Mouse (Mus musculus): Measurements from ENCODE around the gene Rfx3. TPM values are rescaled to one million over a fixed set of nuclear protein-coding genes. Genes with fewer than 3 reads are reported as not detected.

Gene Rfx3
- polyA plus RNA-seq, 1 experiment from 2014 or later: 27.8 TPM

GRCm38 (mm10) chr19:27904209-27904608 lies 106.8 kb downstream of the Rfx3 start:
- H3K4me3 ChIP-seq: no peak overlapping the region
- ATAC-seq (ENCODE audit: low FRiP score): peak; percentile 63
- H3K27me3 ChIP-seq: no peaks in the 10 kb centered on the region
- peaks cover 18% of the 10 kb centered on the region for H3K4me1 ChIP-seq (replicated peaks)
- H3K9ac ChIP-seq: no peak overlapping the region
- no peaks in the 10 kb centered on the region for H3K9me3 ChIP-seq
- whole genome bisulfite sequencing: 18% methylated on average over 4 of the region's 4 CpGs
- H3K36me3 ChIP-seq: peaks cover 4% of the 10 kb centered on the region
- H3K4me2 ChIP-seq: no peak overlapping the region
- H3K27ac ChIP-seq: peak overlapping the region; percentile 70

- peaks cover 18% of the 10 kb centered on the region for H3K4me1 ChIP-seq (replicated peaks)
- no peak for ATAC-seq (ENCODE audit: low FRiP score)
Measured at GRCm38 (mm10) chr19:27902601-27903000, 108.4 kb downstream of the Rfx3 start.

GRCm38 (mm10) chr19:27901693-27902092 lies 109.3 kb downstream of the Rfx3 start:
- Histone ChIP-seq H3K27ac (no peak overlapping the region), H3K9me3 (no peaks in the 10 kb centered on the region), H3K4me3 (no peak overlapping the region), H3K27me3 (no peaks in the 10 kb centered on the region), H3K4me2 (no peak overlapping the region), H3K36me3 (peaks cover 4% of the 10 kb centered on the region), H3K4me1 (replicated peaks) (peaks cover 18% of the 10 kb centered on the region), H3K9ac (no peak overlapping the region)
- ATAC-seq (ENCODE audit: low FRiP score): no peak
- WGBS: 76% methylated on average over 6 of the region's 6 CpGs

More at GRCm38 (mm10) chr19:27902601-27903000, 108.4 kb downstream of the Rfx3 start:
- WGBS: 58% methylated on average over 9 of the region's 9 CpGs
- H3K4me2 ChIP-seq: no peak overlapping the region
- no peak overlapping the region for H3K4me3 ChIP-seq
- peaks cover 4% of the 10 kb centered on the region for H3K36me3 ChIP-seq
- no peaks in the 10 kb centered on the region for H3K27me3 ChIP-seq
- no peaks in the 10 kb centered on the region for H3K9me3 ChIP-seq
- no peak overlapping the region for H3K27ac ChIP-seq
- H3K9ac ChIP-seq: no peak overlapping the region

- Histone ChIP-seq H3K27ac (no peak overlapping the region), H3K36me3 (0 out of 2 replicates have a peak, but pooled peaks cover 3% of the 10 kb centered on the region), H3K9me3 (no peaks in the 10 kb centered on the region), H3K4me1 (replicated peaks) (no peaks in the 10 kb centered on the region), H3K27me3 (no peaks in the 10 kb centered on the region), H3K4me3 (no peak overlapping the region), H3K4me2 (no peak overlapping the region), H3K9ac (no peak overlapping the region)
- 91% methylated on average over 3 of the region's 3 CpGs for WGBS
- no peak for ATAC-seq (ENCODE audit: low FRiP score)
Measured at GRCm38 (mm10) chr19:27884520-27884919, 126.4 kb downstream of the Rfx3 start.

- Histone ChIP-seq H3K9ac (no peak overlapping the region), H3K4me1 (replicated peaks) (no peaks in the 10 kb centered on the region)
Measured at GRCm38 (mm10) chr19:27877429-27877828, 133.5 kb downstream of the Rfx3 start.

GRCm38 (mm10) chr19:27870794-27871193 lies 140.2 kb downstream of the Rfx3 start:
- H3K4me1 ChIP-seq (replicated peaks): 0 out of 2 replicates have a peak, but pooled peaks cover 3% of the 10 kb centered on the region
- H3K27me3 ChIP-seq: no peaks in the 10 kb centered on the region
- WGBS: 94% methylated on average over 3 of the region's 3 CpGs
- H3K9me3 ChIP-seq: no peaks in the 10 kb centered on the region
- no peak overlapping the region for H3K27ac ChIP-seq
- no peaks in the 10 kb centered on the region for H3K36me3 ChIP-seq
- no peak for ATAC-seq (ENCODE audit: low FRiP score)
- no peak overlapping the region for H3K4me2 ChIP-seq
- H3K4me3 ChIP-seq: no peak overlapping the region
- no peak overlapping the region for H3K9ac ChIP-seq

More at GRCm38 (mm10) chr19:27877429-27877828, 133.5 kb downstream of the Rfx3 start:
- no peak for ATAC-seq (ENCODE audit: low FRiP score)
- no peaks in the 10 kb centered on the region for H3K9me3 ChIP-seq
- H3K4me2 ChIP-seq: no peak overlapping the region
- H3K27ac ChIP-seq: no peak overlapping the region
- 86% methylated on average over 2 of the region's 2 CpGs for WGBS
- no peaks in the 10 kb centered on the region for H3K36me3 ChIP-seq
- no peak overlapping the region for H3K4me3 ChIP-seq
- H3K27me3 ChIP-seq: no peaks in the 10 kb centered on the region

- ATAC-seq (ENCODE audit: low FRiP score): no peak
- Histone ChIP-seq H3K27ac (no peak overlapping the region), H3K9ac (no peak overlapping the region), H3K27me3 (no peaks in the 10 kb centered on the region), H3K4me3 (no peak overlapping the region), H3K4me1 (replicated peaks) (no peaks in the 10 kb centered on the region), H3K9me3 (no peaks in the 10 kb centered on the region), H3K36me3 (no peaks in the 10 kb centered on the region), H3K4me2 (no peak overlapping the region)
Measured at GRCm38 (mm10) chr19:27859641-27860040, 151.3 kb downstream of the Rfx3 start.

- ATAC-seq (ENCODE audit: low FRiP score): no peak
- WGBS: 90% methylated on average over 1 of the region's 1 CpGs
- H3K4me2 ChIP-seq: no peak overlapping the region
- H3K27ac ChIP-seq: no peak overlapping the region
- H3K9ac ChIP-seq: no peak overlapping the region
- no peaks in the 10 kb centered on the region for H3K4me1 ChIP-seq (replicated peaks)
- H3K4me3 ChIP-seq: no peak overlapping the region
- no peaks in the 10 kb centered on the region for H3K36me3 ChIP-seq
- no peaks in the 10 kb centered on the region for H3K27me3 ChIP-seq
- no peaks in the 10 kb centered on the region for H3K9me3 ChIP-seq
Measured at GRCm38 (mm10) chr19:27848946-27849345, 162.0 kb downstream of the Rfx3 start.

GRCm38 (mm10) chr19:27847055-27847454 lies 163.9 kb downstream of the Rfx3 start:
- H3K36me3 ChIP-seq: no peaks in the 10 kb centered on the region
- H3K9ac ChIP-seq: no peak overlapping the region
- no peak overlapping the region for H3K27ac ChIP-seq
- no peak overlapping the region for H3K4me3 ChIP-seq
- H3K4me1 ChIP-seq (replicated peaks): no peaks in the 10 kb centered on the region
- H3K4me2 ChIP-seq: no peak overlapping the region
- 91% methylated on average over 4 of the region's 4 CpGs for WGBS
- ATAC-seq (ENCODE audit: low FRiP score): no peak
- no peaks in the 10 kb centered on the region for H3K27me3 ChIP-seq
- no peaks in the 10 kb centered on the region for H3K9me3 ChIP-seq

- Histone ChIP-seq H3K4me2 (no peak overlapping the region), H3K4me1 (replicated peaks) (peaks cover 5% of the 10 kb centered on the region; the same call in 1 of the 2 replicates), H3K27me3 (no peaks in the 10 kb centered on the region), H3K36me3 (no peaks in the 10 kb centered on the region), H3K9ac (no peak overlapping the region), H3K4me3 (no peak overlapping the region), H3K27ac (no peak overlapping the region), H3K9me3 (no peaks in the 10 kb centered on the region)
- no peak for ATAC-seq (ENCODE audit: low FRiP score)
- 83% methylated on average over 3 of the region's 3 CpGs for WGBS
Measured at GRCm38 (mm10) chr19:27838635-27839034, 172.3 kb downstream of the Rfx3 start.

- Histone ChIP-seq H3K27me3 (no peaks in the 10 kb centered on the region), H3K4me3 (no peak overlapping the region), H3K9ac (no peak overlapping the region), H3K9me3 (no peaks in the 10 kb centered on the region), H3K36me3 (no peaks in the 10 kb centered on the region), H3K27ac (no peak overlapping the region), H3K4me1 (replicated peaks) (peaks cover 8% of the 10 kb centered on the region), H3K4me2 (no peak overlapping the region)
- no peak for ATAC-seq (ENCODE audit: low FRiP score)
- WGBS: 80% methylated on average over 4 of the region's 4 CpGs
Measured at GRCm38 (mm10) chr19:27838041-27838440, 172.9 kb downstream of the Rfx3 start.

- Histone ChIP-seq H3K36me3 (no peaks in the 10 kb centered on the region; the same call in none of the 2 replicates), H3K9me3 (no peaks in the 10 kb centered on the region), H3K4me3 (no peak overlapping the region), H3K4me2 (no peak overlapping the region), H3K27ac (no peak overlapping the region), H3K9ac (no peak overlapping the region), H3K27me3 (no peaks in the 10 kb centered on the region), H3K4me1 (replicated peaks) (peaks cover 6% of the 10 kb centered on the region)
- ATAC-seq (ENCODE audit: low FRiP score): no peak
- 89% methylated on average over 1 of the region's 1 CpGs for WGBS
Measured at GRCm38 (mm10) chr19:27832448-27832847, 178.5 kb downstream of the Rfx3 start.

- Histone ChIP-seq H3K9ac (no peak overlapping the region), H3K27me3 (no peaks in the 10 kb centered on the region), H3K4me3 (no peak overlapping the region), H3K36me3 (peaks cover 16% of the 10 kb centered on the region), H3K4me2 (no peak overlapping the region), H3K4me1 (replicated peaks) (peaks cover 2% of the 10 kb centered on the region), H3K9me3 (no peaks in the 10 kb centered on the region), H3K27ac (no peak overlapping the region)
- no peak for ATAC-seq (ENCODE audit: low FRiP score)
- WGBS: 81% methylated on average over 1 of the region's 1 CpGs
Measured at GRCm38 (mm10) chr19:27828316-27828715, 182.7 kb downstream of the Rfx3 start.

Measured in hindbrain, embryonic 13.5 days (tissue).